Mouse (Mus musculus) lung, adult 2 months (tissue): Measurements from ENCODE around the gene 4921536K21Rik. TPM values are rescaled to one million over a fixed set of nuclear protein-coding genes. Genes with fewer than 3 reads are reported as not detected.

Experiments
- DNase-seq: peaks from one replicate; pipeline ENCODE4 v3.0.0; 2022
- H3K4me1 ChIP-seq: fragments of 200-500 bp; 2 replicates; pipeline ENCODE4 v1.6.1; 2011; ENCODE audit warnings: low read length; ENCODE audit not compliant: control insufficient read depth, insufficient read depth
- H3K4me3 ChIP-seq: fragments of 200-500 bp; replicated peaks from 2 replicates; pipeline ENCODE3; 2011; ENCODE audit warnings: low read depth, mild to moderate bottlenecking, control low read depth, low read length; ENCODE audit errors: extremely low read depth
- CTCF ChIP-seq: fragments of 200-500 bp; IDR thresholded peaks from 2 replicates; pipeline ENCODE4 v1.5.1; 2011; ENCODE audit warnings: mild to moderate bottlenecking, low read length, control low read depth; ENCODE audit not compliant: insufficient read depth
- POLR2A ChIP-seq: fragments of 200-500 bp; IDR thresholded peaks from 2 replicates; pipeline ENCODE4 v1.6.1; 2011; ENCODE audit warnings: low read depth, mild to moderate bottlenecking, control low read depth, low read length, borderline replicate concordance; ENCODE audit errors: extremely low read depth
- WGBS: fragments of 180-500 bp; shearing (Covaris S2); methylation state at CpG from one replicate; pipeline ENCODE4 v1.1.7; 2018; 5-methylcytosine and 5-hydroxymethylcytosine counted together
- polyA plus RNA-seq: library from polyadenylated mRNA; depleted of rRNA; stranded (reverse); fragments of >200 nt; gene quantifications from 2 replicates; pipeline ENCODE4 v1.2.3, GENCODE M21; 2012

The 4921536K21Rik gene
- polyA plus RNA-seq, 1 experiment = 0.70 TPM

GRCm38 (mm10) chr11:3860361-3860760 lies 34.5 kb downstream of the 4921536K21Rik start:
- H3K4me1 ChIP-seq = no peaks in the 10 kb centered on the region; the same call in 1 of the 2 replicates
- 55% methylated on average over 4 of the region's 4 CpGs for WGBS
- TF ChIP-seq POLR2A = no peak
- TF ChIP-seq CTCF = no peak
- DNase-seq = no peak
- H3K4me3 ChIP-seq = no peak overlapping the region

GRCm38 (mm10) chr11:3859778-3860177 lies 35.1 kb downstream of the 4921536K21Rik start:
- no peak for DNase-seq
- Histone ChIP-seq H3K4me3 (no peak overlapping the region), H3K4me1 (no peaks in the 10 kb centered on the region; the same call in 1 of the 2 replicates)
- TF ChIP-seq CTCF (no peak), POLR2A (no peak)
- 93% methylated on average over 4 of the region's 4 CpGs for WGBS

GRCm38 (mm10) chr11:3857902-3858301 lies 37.0 kb downstream of the 4921536K21Rik start:
- DNase-seq = no peak
- WGBS = 75% methylated on average over 5 of the region's 5 CpGs
- Histone ChIP-seq H3K4me3 (no peak overlapping the region), H3K4me1 (no peaks in the 10 kb centered on the region; the same call in 1 of the 2 replicates)
- TF ChIP-seq CTCF = no peak
- TF ChIP-seq POLR2A = no peak

GRCm38 (mm10) chr11:3855846-3856245 lies 39.1 kb downstream of the 4921536K21Rik start:
- WGBS = 83% methylated on average over 5 of the region's 5 CpGs

GRCm38 (mm10) chr11:3854156-3854555 lies 40.7 kb downstream of the 4921536K21Rik start:
- WGBS = 88% methylated on average over 3 of the region's 3 CpGs

More at GRCm38 (mm10) chr11:3855846-3856245, 39.1 kb downstream of the 4921536K21Rik start:
- no peak for TF ChIP-seq CTCF
- TF ChIP-seq POLR2A = no peak
- no peaks in the 10 kb centered on the region for H3K4me1 ChIP-seq
- H3K4me3 ChIP-seq = no peak overlapping the region
- DNase-seq = no peak

GRCm38 (mm10) chr11:3853481-3854034 lies 41.3 kb downstream of the 4921536K21Rik start:
- Histone ChIP-seq H3K4me1 (no peaks in the 10 kb centered on the region), H3K4me3 (no peak overlapping the region)
- no peak for DNase-seq
- WGBS = 35% methylated on average over 5 of the region's 5 CpGs
- TF ChIP-seq CTCF (no peak), POLR2A (no peak)

More at GRCm38 (mm10) chr11:3854156-3854555, 40.7 kb downstream of the 4921536K21Rik start:
- DNase-seq = no peak
- Histone ChIP-seq H3K4me1 (no peaks in the 10 kb centered on the region), H3K4me3 (no peak overlapping the region)
- TF ChIP-seq CTCF (no peak), POLR2A (no peak)

- Histone ChIP-seq H3K4me1 (no peaks in the 10 kb centered on the region), H3K4me3 (no peak overlapping the region)
- no peak for DNase-seq
- WGBS = 94% methylated on average over 10 of the region's 10 CpGs
- no peak for TF ChIP-seq CTCF
- no peak for TF ChIP-seq POLR2A
These were observed 41.9 kb downstream of the 4921536K21Rik start for GRCm38 (mm10) chr11:3853031-3853430.

GRCm38 (mm10) chr11:3851872-3852271 lies 43.0 kb downstream of the 4921536K21Rik start:
- TF ChIP-seq POLR2A (no peak), CTCF (no peak)
- 71% methylated on average over 4 of the region's 4 CpGs for WGBS
- Histone ChIP-seq H3K4me3 (no peak overlapping the region), H3K4me1 (no peaks in the 10 kb centered on the region)
- DNase-seq = no peak

- TF ChIP-seq CTCF = no peak
- no peak for DNase-seq
- Histone ChIP-seq H3K4me3 (no peak overlapping the region), H3K4me1 (no peaks in the 10 kb centered on the region)
- WGBS = 60% methylated on average over 5 of the region's 5 CpGs
These were observed 44.1 kb downstream of the 4921536K21Rik start for GRCm38 (mm10) chr11:3850746-3851277.

- WGBS = 75% methylated on average over 2 of the region's 2 CpGs
- Histone ChIP-seq H3K4me1 (no peaks in the 10 kb centered on the region), H3K4me3 (no peak overlapping the region)
- no peak for DNase-seq
- no peak for TF ChIP-seq POLR2A
- TF ChIP-seq CTCF = no peak
These were observed 44.6 kb downstream of the 4921536K21Rik start for GRCm38 (mm10) chr11:3850315-3850614.
